Mouse (Mus musculus) heart, postnatal 14 days (tissue): Measurements from ENCODE around the gene Uqcrfs1. TPM values are rescaled to one million over a fixed set of nuclear protein-coding genes. Genes with fewer than 3 reads are reported as not detected.
A peak's percentile ranks its signal among the peaks of the same experiment; 100 is the strongest.

Source experiments
- DNase-seq, 2 experiments: peaks; one replicate each; pipeline ENCODE4 v3.0.0; 2021 to 2022
- intact Hi-C: fragments of 180-260 bp; cut with DNase I; formaldehyde crosslinking; loops from one replicate; pipeline ENCODE4 v1.15.1; 2025
- long read RNA-seq, 2 experiments: library from polyadenylated mRNA; stranded (forward); transcript quantifications; one replicate each; pipeline ENCODE4 v2.0.0; 2021
- total RNA-seq, 2 experiments: library from RNA; stranded (reverse); gene quantifications; 2 replicates each; pipeline ENCODE4 v1.2.3; 2021

The Uqcrfs1 gene
- total RNA-seq, result 1,000 to 10,000 TPM; 1,063 to 1,094 TPM
- long read RNA-seq, experiment 1, transcript Uqcrfs1-201 (2 exons, 1,363 nt), result major isoform, 3,259 of 3,274 reads
- long read RNA-seq, experiment 1, partial matches to known transcripts, result 0 of 3,274 reads
- long read RNA-seq, experiment 1, other reads (novel, unspliced or antisense), result 15 of 3,274 reads
- long read RNA-seq, experiment 2, transcript Uqcrfs1-201 (2 exons, 1,363 nt), result major isoform, 2,431 of 2,447 reads
- long read RNA-seq, experiment 2, partial matches to known transcripts, result 15 of 2,447 reads
- long read RNA-seq, experiment 2, other reads (novel, unspliced or antisense), result 1 of 2,447 reads

- intact Hi-C loops, result loop anchor here (5.0 kb wide), 2 partner anchors 43 to 273 kb away; no protein-coding TSS in a partner anchor
- DNase-seq, result peak; percentile 99
Observed at GRCm38 (mm10) chr13:30544856-30545604, at the start of gene Uqcrfs1. Uqcrfs1 (minus strand) TSS chr13:30545362.

GRCm38 (mm10) chr13:30585786-30586185 lies 40.6 kb upstream of the Uqcrfs1 start:
- intact Hi-C loops, result no loop called here
- no peak for DNase-seq

- DNase-seq, result peak in 1 of 2 experiments; percentile 6
- intact Hi-C loops, result no loop called here
Observed at GRCm38 (mm10) chr13:30582541-30582940, 37.4 kb upstream of the Uqcrfs1 start.

GRCm38 (mm10) chr13:30578806-30579205 lies 33.6 kb upstream of the Uqcrfs1 start:
- no peak for DNase-seq
- intact Hi-C loops, result no loop called here

GRCm38 (mm10) chr13:30576819-30577218 lies 31.7 kb upstream of the Uqcrfs1 start:
- no peak for DNase-seq
- intact Hi-C loops, result no loop called here

- intact Hi-C loops, result no loop called here
Observed at GRCm38 (mm10) chr13:30572971-30573370, 27.8 kb upstream of the Uqcrfs1 start.

GRCm38 (mm10) chr13:30570182-30570581 lies 25.0 kb upstream of the Uqcrfs1 start:
- intact Hi-C loops, result no loop called here
- no peak for DNase-seq

More at GRCm38 (mm10) chr13:30572971-30573370, 27.8 kb upstream of the Uqcrfs1 start:
- no peak for DNase-seq

- no peak for DNase-seq
- intact Hi-C loops, result loop anchor here (2.0 to 10.0 kb wide), 3 partner anchors 317 to 1067 kb away; no protein-coding TSS in a partner anchor
Observed at GRCm38 (mm10) chr13:30567571-30567970, 22.4 kb upstream of the Uqcrfs1 start.

GRCm38 (mm10) chr13:30566767-30567166 lies 21.6 kb upstream of the Uqcrfs1 start:
- intact Hi-C loops, result loop anchor here (2.0 to 10.0 kb wide), 3 partner anchors 318 to 1068 kb away; no protein-coding TSS in a partner anchor

GRCm38 (mm10) chr13:30560603-30561002 lies 15.4 kb upstream of the Uqcrfs1 start:
- no peak for DNase-seq
- intact Hi-C loops, result loop anchor here (5.0 to 10.0 kb wide), 3 partner anchors 167 to 1074 kb away; no protein-coding TSS in a partner anchor

More at GRCm38 (mm10) chr13:30566767-30567166, 21.6 kb upstream of the Uqcrfs1 start:
- peak; percentile 57 to 67 for DNase-seq

- no peak for DNase-seq
- intact Hi-C loops, result loop anchor here (5.0 to 10.0 kb wide), 3 partner anchors 167 to 1075 kb away; no protein-coding TSS in a partner anchor
Observed at GRCm38 (mm10) chr13:30560052-30560451, 14.9 kb upstream of the Uqcrfs1 start.

GRCm38 (mm10) chr13:30557751-30558150 lies 12.6 kb upstream of the Uqcrfs1 start:
- no peak for DNase-seq
- intact Hi-C loops, result no loop called here

GRCm38 (mm10) chr13:30553051-30553587 lies 8.0 kb upstream of the Uqcrfs1 start:
- no peak for DNase-seq

GRCm38 (mm10) chr13:30549339-30549738 lies 4.2 kb upstream of the Uqcrfs1 start:
- DNase-seq, result no peak
- intact Hi-C loops, result loop anchor here (2.0 to 5.0 kb wide), 3 partner anchors 47 to 277 kb away; partner anchors contain the start of gene Dusp22

More at GRCm38 (mm10) chr13:30553051-30553587, 8.0 kb upstream of the Uqcrfs1 start:
- intact Hi-C loops, result no loop called here

- intact Hi-C loops, result loop anchor here (2.0 to 5.0 kb wide), 3 partner anchors 47 to 277 kb away; partner anchors contain the start of gene Dusp22
- DNase-seq, result peak; percentile 77 to 90
Observed at GRCm38 (mm10) chr13:30548835-30549234, 3.7 kb upstream of the Uqcrfs1 start.

- intact Hi-C loops, result loop anchor here (2.0 kb wide), 2 partner anchors 26 to 258 kb away; no protein-coding TSS in a partner anchor
- DNase-seq, result peak; percentile 53 to 80
Observed at GRCm38 (mm10) chr13:30530761-30531160, 14.4 kb downstream of the Uqcrfs1 start.

- intact Hi-C loops, result loop anchor here (10.0 kb wide), 1 partner anchor 190 kb away; the partner anchor contains the start of gene Agtr1a
- peak; percentile 43 to 66 for DNase-seq
Observed at GRCm38 (mm10) chr13:30524961-30525360, 20.2 kb downstream of the Uqcrfs1 start.

GRCm38 (mm10) chr13:30523971-30524370 lies 21.2 kb downstream of the Uqcrfs1 start:
- intact Hi-C loops, result loop anchor here (10.0 kb wide), 1 partner anchor 189 kb away; the partner anchor contains the start of gene Agtr1a

GRCm38 (mm10) chr13:30523246-30523891 lies 21.8 kb downstream of the Uqcrfs1 start:
- intact Hi-C loops, result loop anchor here (10.0 kb wide), 1 partner anchor 189 kb away; the partner anchor contains the start of gene Agtr1a
- no peak for DNase-seq

More at GRCm38 (mm10) chr13:30523971-30524370, 21.2 kb downstream of the Uqcrfs1 start:
- DNase-seq, result peak; percentile 31 to 39
